Mouse (Mus musculus): ENCODE results near the gene Rbpjl. TPM values are rescaled to one million over a fixed set of nuclear protein-coding genes. Genes with fewer than 3 reads are reported as not detected.

Rbpjl gene
- polyA plus RNA-seq, 1 experiment = not detected

GRCm38 (mm10) chr2:164424406-164424805 is 21.5 kb downstream of the Rbpjl start:
- no peak for TF ChIP-seq POLR2A (IDR thresholded peaks at IDR 0.05; ENCODE audit: low read depth, low read length)
- TF ChIP-seq CTCF (IDR thresholded peaks at IDR 0.05; ENCODE audit: borderline replicate concordance, insufficient read depth, low read length) = no peak
- H3K4me1 ChIP-seq (ENCODE audit: control insufficient read depth, insufficient read depth, low read length) = no peaks in the 10 kb centered on the region
- H3K4me3 ChIP-seq (ENCODE audit: insufficient read depth, low read length) = no peak overlapping the region
- no peak overlapping the region for H3K27ac ChIP-seq (ENCODE audit: insufficient read depth, low read length)

- Histone ChIP-seq H3K4me1 (ENCODE audit: control insufficient read depth, insufficient read depth, low read length) (no peaks in the 10 kb centered on the region), H3K27ac (ENCODE audit: insufficient read depth, low read length) (no peak overlapping the region), H3K4me3 (ENCODE audit: insufficient read depth, low read length) (no peak overlapping the region)
- TF ChIP-seq POLR2A (IDR thresholded peaks at IDR 0.05; ENCODE audit: low read depth, low read length) = no peak
- TF ChIP-seq CTCF (IDR thresholded peaks at IDR 0.05; ENCODE audit: borderline replicate concordance, insufficient read depth, low read length) = no peak
These were observed 22.5 kb downstream of the Rbpjl start for GRCm38 (mm10) chr2:164425401-164425800.

- no peak overlapping the region for H3K4me3 ChIP-seq (ENCODE audit: insufficient read depth, low read length)
- no peak for TF ChIP-seq POLR2A (IDR thresholded peaks at IDR 0.05; ENCODE audit: low read depth, low read length)
- TF ChIP-seq CTCF (IDR thresholded peaks at IDR 0.05; ENCODE audit: borderline replicate concordance, insufficient read depth, low read length) = no peak
- no peak overlapping the region for H3K27ac ChIP-seq (ENCODE audit: insufficient read depth, low read length)
- peaks cover 3% of the 10 kb centered on the region for H3K4me1 ChIP-seq (ENCODE audit: control insufficient read depth, insufficient read depth, low read length)
These were observed 23.2 kb downstream of the Rbpjl start for GRCm38 (mm10) chr2:164426121-164426520.

GRCm38 (mm10) chr2:164426952-164427351 is 24.0 kb downstream of the Rbpjl start:
- no peak for TF ChIP-seq POLR2A (IDR thresholded peaks at IDR 0.05; ENCODE audit: low read depth, low read length)
- no peak for TF ChIP-seq CTCF (IDR thresholded peaks at IDR 0.05; ENCODE audit: borderline replicate concordance, insufficient read depth, low read length)
- H3K4me1 ChIP-seq (ENCODE audit: control insufficient read depth, insufficient read depth, low read length) = peaks cover 3% of the 10 kb centered on the region
- H3K4me3 ChIP-seq (ENCODE audit: insufficient read depth, low read length) = no peak overlapping the region
- H3K27ac ChIP-seq (ENCODE audit: insufficient read depth, low read length) = no peak overlapping the region

GRCm38 (mm10) chr2:164428451-164428850 is 25.5 kb downstream of the Rbpjl start:
- TF ChIP-seq CTCF (IDR thresholded peaks at IDR 0.05; ENCODE audit: borderline replicate concordance, insufficient read depth, low read length) = no peak
- Histone ChIP-seq H3K4me1 (ENCODE audit: control insufficient read depth, insufficient read depth, low read length) (peaks cover 6% of the 10 kb centered on the region), H3K27ac (ENCODE audit: insufficient read depth, low read length) (no peak overlapping the region), H3K4me3 (ENCODE audit: insufficient read depth, low read length) (no peak overlapping the region)

- TF ChIP-seq POLR2A (IDR thresholded peaks at IDR 0.05; ENCODE audit: low read depth, low read length) (no peak), CTCF (IDR thresholded peaks at IDR 0.05; ENCODE audit: borderline replicate concordance, insufficient read depth, low read length) (no peak)
- H3K4me3 ChIP-seq (ENCODE audit: insufficient read depth, low read length) = no peak overlapping the region
- peaks cover 7% of the 10 kb centered on the region for H3K4me1 ChIP-seq (ENCODE audit: control insufficient read depth, insufficient read depth, low read length)
- no peak overlapping the region for H3K27ac ChIP-seq (ENCODE audit: insufficient read depth, low read length)
These were observed 27.1 kb downstream of the Rbpjl start for GRCm38 (mm10) chr2:164429881-164430615.

- no peak for TF ChIP-seq POLR2A (IDR thresholded peaks at IDR 0.05; ENCODE audit: low read depth, low read length)
- TF ChIP-seq CTCF (IDR thresholded peaks at IDR 0.05; ENCODE audit: borderline replicate concordance, insufficient read depth, low read length) = no peak
- Histone ChIP-seq H3K27ac (ENCODE audit: insufficient read depth, low read length) (no peak overlapping the region), H3K4me1 (ENCODE audit: control insufficient read depth, insufficient read depth, low read length) (peaks cover 12% of the 10 kb centered on the region), H3K4me3 (ENCODE audit: insufficient read depth, low read length) (no peak overlapping the region)
These were observed 27.8 kb downstream of the Rbpjl start for GRCm38 (mm10) chr2:164430697-164431096.

- no peak overlapping the region for H3K4me3 ChIP-seq (ENCODE audit: insufficient read depth, low read length)
- H3K4me1 ChIP-seq (ENCODE audit: control insufficient read depth, insufficient read depth, low read length) = peaks cover 18% of the 10 kb centered on the region
- peak overlapping the region; percentile 95 for H3K27ac ChIP-seq (ENCODE audit: insufficient read depth, low read length)
- TF ChIP-seq CTCF (IDR thresholded peaks at IDR 0.05; ENCODE audit: borderline replicate concordance, insufficient read depth, low read length) (no peak), POLR2A (IDR thresholded peaks at IDR 0.05; ENCODE audit: low read depth, low read length) (peak; percentile 40)
These were observed 28.9 kb downstream of the Rbpjl start for GRCm38 (mm10) chr2:164431676-164432465.

- Histone ChIP-seq H3K4me1 (ENCODE audit: control insufficient read depth, insufficient read depth, low read length) (peaks cover 21% of the 10 kb centered on the region), H3K27ac (ENCODE audit: insufficient read depth, low read length) (peak overlapping the region; percentile 95), H3K4me3 (ENCODE audit: insufficient read depth, low read length) (no peak overlapping the region)
- TF ChIP-seq CTCF (IDR thresholded peaks at IDR 0.05; ENCODE audit: borderline replicate concordance, insufficient read depth, low read length) = no peak
- peak; percentile 48 for TF ChIP-seq POLR2A (IDR thresholded peaks at IDR 0.05; ENCODE audit: low read depth, low read length)
These were observed 29.7 kb downstream of the Rbpjl start for GRCm38 (mm10) chr2:164432541-164433191.
